Mouse (Mus musculus): ENCODE measurements around the gene Nfam1. TPM values are rescaled to one million over a fixed set of nuclear protein-coding genes. Genes with fewer than 3 reads are reported as not detected.

The Nfam1 gene
- total RNA-seq, 1 experiment from 2014 or later, result 19.2 TPM

DNA sequence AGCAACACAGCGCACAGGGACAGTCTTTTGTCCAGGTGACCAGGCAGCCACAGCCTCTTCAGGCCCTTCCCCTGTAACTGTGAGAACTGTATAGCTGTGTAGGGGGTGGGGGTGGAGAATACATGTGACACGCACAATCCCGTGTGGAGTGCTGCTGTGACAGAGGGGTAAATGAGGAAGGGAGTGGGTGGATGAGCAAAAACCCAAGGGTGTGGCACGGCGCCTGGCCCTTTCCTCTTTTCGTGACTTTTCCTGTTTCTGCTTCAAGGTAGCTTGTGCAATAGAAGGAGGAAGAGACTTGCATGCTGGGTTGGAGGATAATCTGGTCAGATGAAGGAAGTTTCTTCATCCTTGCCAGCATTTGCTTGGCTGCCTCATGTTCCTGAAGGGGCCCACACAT is 23.6 kb downstream of the Nfam1 start:
- peak; percentile 57 to 85; a peak in 2 of 4 replicates for ATAC-seq (replicated peaks in 1 of 2; ENCODE audit: insufficient read depth in 1 of 2, low FRiP score in 2 of 2, low TSS enrichment in 1 of 2, low read depth in 1 of 2, poor library complexity in 2 of 2, severe bottlenecking in 2 of 2)

DNA sequence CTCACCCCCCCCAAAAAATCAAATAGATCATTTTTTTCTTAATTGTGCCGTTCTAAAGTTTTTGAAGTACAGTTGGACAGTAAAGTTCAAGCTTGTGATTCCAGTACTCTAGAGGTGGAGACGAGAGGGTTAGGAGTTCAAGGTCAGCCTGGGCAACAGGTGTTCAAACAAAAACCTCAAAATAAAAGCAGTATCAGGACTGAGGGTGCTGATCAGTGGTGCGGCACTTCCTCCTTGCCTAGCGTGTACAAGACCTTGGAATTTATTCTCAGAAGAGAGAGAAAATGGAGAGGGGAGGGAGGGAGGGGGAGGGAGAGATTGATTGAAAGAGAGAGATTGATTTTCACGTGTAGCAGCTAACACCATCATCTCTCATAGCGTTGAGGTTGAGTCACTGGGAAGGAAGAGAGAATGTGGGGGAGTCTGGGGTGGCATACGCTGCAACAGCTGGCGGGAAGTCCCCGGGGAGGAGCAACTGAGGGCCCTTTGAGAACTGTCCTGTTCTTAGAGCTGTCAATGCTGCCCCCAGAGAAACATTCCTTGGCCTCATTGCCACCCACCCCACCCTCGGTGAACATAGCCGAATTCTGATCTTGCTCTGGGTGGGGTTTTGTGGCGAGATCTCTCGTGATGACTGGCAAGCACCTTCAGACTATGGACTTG is 24.2 kb downstream of the Nfam1 start:
- no peak for ATAC-seq (replicated peaks in 1 of 2; ENCODE audit: insufficient read depth in 1 of 2, low FRiP score in 2 of 2, low TSS enrichment in 1 of 2, low read depth in 1 of 2, poor library complexity in 2 of 2, severe bottlenecking in 2 of 2)

DNA sequence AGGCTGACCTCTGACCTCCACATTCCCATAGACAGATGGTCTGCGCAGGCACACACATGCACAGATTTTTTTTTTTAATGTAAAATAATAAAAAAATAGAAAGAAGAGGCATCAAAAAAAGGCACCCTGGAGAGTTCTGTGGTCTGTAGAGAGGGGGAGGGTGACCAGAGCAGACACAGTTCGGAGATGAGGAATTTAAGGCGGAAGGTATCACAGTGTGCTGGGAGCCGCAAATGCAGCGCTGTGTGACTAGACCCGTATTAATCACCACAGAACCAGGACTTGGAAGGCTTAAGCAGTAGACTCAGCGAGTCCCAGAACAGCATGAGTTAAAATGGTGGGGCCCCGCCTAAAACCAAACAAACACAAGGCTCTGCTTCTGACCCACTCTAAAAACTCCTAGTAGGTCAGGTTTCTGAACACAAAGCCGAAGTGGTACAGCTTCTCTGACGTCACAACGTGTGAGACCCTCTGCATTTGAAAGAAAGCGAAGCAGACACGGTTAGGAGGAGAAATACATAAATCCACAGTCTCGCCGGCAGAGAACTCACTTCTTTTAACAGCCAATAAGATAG is 25.7 kb downstream of the Nfam1 start:
- ATAC-seq (replicated peaks in 1 of 2; ENCODE audit: insufficient read depth in 1 of 2, low FRiP score in 2 of 2, low TSS enrichment in 1 of 2, low read depth in 1 of 2, poor library complexity in 2 of 2, severe bottlenecking in 2 of 2), result no peak

DNA sequence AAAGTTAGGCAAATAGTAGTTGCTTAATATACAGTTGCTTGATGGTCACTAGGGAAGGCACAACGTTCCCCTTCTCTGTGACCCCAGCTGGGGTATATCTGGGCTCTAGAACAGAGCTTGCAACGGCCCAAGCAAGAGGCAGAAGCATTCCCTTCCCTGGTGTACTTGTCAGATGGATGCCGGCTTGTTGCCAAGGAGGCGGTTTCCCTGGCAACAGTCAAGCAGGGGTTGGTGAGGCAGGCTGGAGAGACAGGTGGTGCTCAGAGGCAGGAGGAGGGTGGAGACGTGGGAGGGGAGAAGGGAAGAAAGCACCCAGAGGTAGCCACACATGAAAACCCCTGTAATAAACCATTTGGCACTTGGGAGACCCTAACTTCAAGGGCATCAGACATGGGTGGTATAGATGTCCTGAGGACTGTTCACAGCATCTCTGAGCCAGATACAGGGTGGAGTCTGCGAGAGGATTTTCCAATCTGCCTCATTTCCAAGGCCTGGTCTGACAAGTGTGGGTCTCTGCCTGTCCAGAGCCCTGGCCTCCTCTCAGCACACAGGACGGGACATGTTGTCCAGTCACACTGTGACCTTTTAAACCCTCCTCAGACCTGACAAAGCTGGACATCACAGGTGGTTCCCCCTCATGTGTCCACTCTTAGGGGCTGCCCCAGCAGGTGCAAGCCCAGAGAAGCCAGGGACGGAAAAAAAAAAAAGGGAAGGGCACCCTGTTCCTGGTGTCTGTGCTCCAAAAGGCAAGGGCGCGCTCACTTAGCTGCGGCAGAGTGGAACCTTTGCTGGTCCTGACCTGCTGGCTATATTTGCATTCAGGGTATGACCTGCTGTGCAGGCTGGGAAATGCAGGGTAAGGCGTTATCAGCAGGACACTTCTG is 30.2 kb downstream of the Nfam1 start:
- ATAC-seq (replicated peaks in 1 of 2; ENCODE audit: insufficient read depth in 1 of 2, low FRiP score in 2 of 2, low TSS enrichment in 1 of 2, low read depth in 1 of 2, poor library complexity in 2 of 2, severe bottlenecking in 2 of 2), result peak in 1 of 2 experiments; percentile 29; a peak in 1 of 4 replicates

DNA sequence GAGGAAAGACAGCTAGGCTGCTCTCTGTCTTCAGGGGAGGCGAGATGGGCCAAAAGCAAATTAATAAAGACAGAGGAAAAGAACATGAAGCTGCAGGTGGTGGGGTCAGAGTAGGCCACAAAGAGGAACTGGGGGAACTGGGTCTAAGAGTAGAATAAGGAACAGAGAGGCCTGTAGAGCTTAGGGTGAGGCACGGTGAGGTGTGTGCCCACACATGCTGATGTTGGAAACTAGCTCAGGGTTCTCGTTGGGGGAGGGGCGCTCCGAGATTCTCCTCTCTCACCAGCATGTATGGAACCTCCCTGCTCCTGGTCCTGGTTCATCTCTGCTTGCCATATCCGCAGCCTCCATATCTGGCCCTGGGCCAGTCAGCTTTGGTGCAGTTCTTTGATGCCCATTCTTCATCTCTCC is 34.3 kb downstream of the Nfam1 start:
- ATAC-seq (replicated peaks in 1 of 2; ENCODE audit: insufficient read depth in 1 of 2, low FRiP score in 2 of 2, low TSS enrichment in 1 of 2, low read depth in 1 of 2, poor library complexity in 2 of 2, severe bottlenecking in 2 of 2), result peak; percentile 52 to 58; a peak in 3 of 4 replicates

DNA sequence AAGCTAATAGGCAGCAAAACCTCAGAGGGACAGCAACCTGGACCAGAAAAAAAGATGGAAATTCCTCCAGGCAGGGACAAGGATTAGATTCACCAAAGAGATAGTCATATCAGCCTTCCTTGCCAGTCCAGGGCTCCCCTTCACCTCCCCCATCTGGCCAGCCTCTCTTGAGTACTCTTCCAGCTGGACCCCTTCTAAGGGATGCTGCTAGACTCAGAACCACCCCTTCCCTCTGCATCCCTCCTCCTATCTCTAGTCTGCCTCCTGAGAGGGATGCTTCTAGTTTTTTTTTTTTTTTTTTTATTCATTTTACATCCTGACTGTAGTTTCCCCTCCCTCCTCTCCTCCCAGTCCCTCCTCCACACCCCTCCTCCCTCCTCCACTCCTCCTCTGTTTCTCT is 36.7 kb downstream of the Nfam1 start:
- ATAC-seq (replicated peaks in 1 of 2; ENCODE audit: insufficient read depth in 1 of 2, low FRiP score in 2 of 2, low TSS enrichment in 1 of 2, low read depth in 1 of 2, poor library complexity in 2 of 2, severe bottlenecking in 2 of 2), result no peak

DNA sequence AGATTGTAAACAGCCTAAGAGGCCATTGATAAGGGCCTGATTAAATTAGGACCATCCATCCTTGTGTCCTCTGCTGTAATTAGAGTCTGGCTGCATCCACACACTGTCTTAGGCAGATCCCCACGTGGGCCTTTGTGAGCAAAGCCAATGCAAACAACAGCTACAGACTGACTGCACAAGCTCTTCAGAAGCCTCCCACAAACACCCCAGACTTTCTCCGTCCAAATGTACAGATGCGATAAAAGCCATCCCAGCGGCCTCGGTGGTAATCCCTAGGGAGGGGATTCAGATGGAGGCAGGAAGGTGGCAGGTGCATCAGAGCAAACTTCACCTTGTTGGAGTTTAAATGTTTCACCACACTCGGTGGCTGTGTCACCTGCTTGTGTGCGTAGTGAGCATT is 37.9 kb downstream of the Nfam1 start:
- ATAC-seq (replicated peaks in 1 of 2; ENCODE audit: insufficient read depth in 1 of 2, low FRiP score in 2 of 2, low TSS enrichment in 1 of 2, low read depth in 1 of 2, poor library complexity in 2 of 2, severe bottlenecking in 2 of 2), result no peak

DNA sequence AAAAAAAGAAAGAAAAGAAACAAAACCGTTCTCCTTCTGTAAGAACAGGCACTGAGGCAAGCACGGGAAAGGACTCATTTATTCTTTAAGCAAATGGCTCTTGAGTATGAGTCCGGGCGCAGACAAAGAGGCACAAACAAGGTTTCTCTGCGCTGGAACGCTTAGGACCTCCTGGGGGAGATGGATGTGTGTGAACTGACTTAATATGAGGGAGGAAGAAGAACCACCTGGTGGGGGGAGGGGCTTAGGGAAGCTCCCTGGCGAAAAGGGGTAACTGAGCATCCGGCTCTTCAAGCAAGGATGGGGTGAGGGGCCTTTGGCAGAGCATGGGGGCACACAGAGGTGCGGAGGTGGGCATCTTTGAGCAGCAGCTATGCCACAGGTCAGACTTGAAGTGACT is 40.2 kb downstream of the Nfam1 start:
- no peak for ATAC-seq (replicated peaks in 1 of 2; ENCODE audit: insufficient read depth in 1 of 2, low FRiP score in 2 of 2, low TSS enrichment in 1 of 2, low read depth in 1 of 2, poor library complexity in 2 of 2, severe bottlenecking in 2 of 2)

DNA sequence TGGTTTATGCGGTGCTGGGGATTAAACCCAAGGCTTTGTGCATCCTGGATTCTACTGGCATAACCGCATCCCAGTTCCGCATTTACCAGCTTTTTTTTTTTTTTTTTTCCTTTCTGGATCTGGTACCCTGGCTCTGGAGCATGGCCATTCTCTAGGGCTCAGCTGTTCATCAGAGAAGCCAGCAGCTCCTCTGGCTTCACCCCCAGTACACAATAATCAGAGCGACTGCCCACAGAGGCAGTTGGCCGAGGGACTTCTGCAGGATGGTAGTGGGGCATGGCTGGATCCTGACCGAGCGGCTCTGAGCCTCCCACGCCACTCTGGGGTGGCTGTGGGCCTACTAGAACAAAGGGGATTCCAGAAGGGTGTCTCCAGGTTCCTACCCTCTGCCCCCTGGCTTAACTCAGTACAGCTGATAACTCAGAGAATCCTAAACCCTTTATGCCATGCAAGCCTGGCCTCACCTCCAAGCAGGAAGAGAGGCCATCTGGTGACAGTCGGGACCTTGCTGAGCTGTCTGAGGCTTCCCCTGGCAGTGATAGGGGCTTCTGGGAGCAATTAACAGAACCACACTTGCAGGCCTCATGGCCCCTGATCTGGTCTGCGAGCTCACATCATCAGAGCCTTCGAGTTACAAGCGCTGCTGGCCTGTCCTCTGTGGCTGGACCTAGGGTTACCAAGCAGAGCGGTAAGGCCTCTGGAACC is 40.9 kb downstream of the Nfam1 start:
- no peak for ATAC-seq (replicated peaks in 1 of 2; ENCODE audit: insufficient read depth in 1 of 2, low FRiP score in 2 of 2, low TSS enrichment in 1 of 2, low read depth in 1 of 2, poor library complexity in 2 of 2, severe bottlenecking in 2 of 2)

DNA sequence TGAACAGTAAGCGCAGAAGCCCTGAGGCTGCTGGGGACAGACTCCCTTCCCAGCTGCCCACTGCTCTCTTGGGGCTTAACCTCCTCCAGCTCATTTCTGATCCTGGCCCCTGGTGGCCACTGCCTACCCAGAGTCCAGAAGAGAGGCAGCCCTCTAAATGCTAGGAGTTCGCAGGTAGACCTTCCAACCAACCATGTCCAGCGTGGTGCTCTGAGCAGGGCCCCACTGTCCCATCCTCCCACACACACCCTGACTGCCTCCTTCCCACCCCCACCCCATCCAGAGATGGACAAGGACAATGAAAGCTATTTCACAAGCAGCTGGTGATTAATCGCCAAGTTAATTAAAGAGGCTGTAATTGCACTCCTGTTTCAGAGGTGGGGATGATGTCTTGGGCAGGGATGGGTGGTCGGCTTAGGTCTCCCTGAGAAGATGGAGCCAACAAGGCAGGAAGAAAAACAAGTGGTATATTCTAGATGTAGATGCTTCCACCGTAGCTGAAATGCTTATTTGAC is 43.9 kb downstream of the Nfam1 start:
- ATAC-seq (replicated peaks in 1 of 2; ENCODE audit: insufficient read depth in 1 of 2, low FRiP score in 2 of 2, low TSS enrichment in 1 of 2, low read depth in 1 of 2, poor library complexity in 2 of 2, severe bottlenecking in 2 of 2), result no peak

DNA sequence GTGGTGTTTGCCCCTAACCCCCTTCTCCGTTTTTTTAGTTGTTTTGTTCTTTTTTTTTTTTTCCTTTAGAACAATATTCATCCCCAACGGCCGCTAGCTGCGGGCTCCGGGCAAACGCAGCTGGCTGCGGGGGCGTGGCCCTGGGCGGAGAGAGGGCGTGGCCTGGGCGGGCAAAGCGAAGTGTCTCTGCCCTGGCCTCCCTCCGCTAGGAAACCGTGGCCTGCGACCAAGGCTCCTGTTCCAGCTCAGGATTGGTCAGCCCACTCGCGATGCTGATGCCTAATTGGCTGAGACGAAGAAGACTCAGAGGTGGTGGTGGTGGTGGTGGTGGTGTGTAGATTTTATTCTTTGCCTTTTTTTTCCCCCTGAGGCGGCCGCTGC is 45.4 kb downstream of the Nfam1 start, which contains the start of gene Tcf20:
Gene Tcf20 (minus strand): TSS at position 141 of the 381 bp plus-strand sequence.
- peak; percentile 94 for ATAC-seq (replicated peaks in 1 of 2; ENCODE audit: insufficient read depth in 1 of 2, low FRiP score in 2 of 2, low TSS enrichment in 1 of 2, low read depth in 1 of 2, poor library complexity in 2 of 2, severe bottlenecking in 2 of 2)

DNA sequence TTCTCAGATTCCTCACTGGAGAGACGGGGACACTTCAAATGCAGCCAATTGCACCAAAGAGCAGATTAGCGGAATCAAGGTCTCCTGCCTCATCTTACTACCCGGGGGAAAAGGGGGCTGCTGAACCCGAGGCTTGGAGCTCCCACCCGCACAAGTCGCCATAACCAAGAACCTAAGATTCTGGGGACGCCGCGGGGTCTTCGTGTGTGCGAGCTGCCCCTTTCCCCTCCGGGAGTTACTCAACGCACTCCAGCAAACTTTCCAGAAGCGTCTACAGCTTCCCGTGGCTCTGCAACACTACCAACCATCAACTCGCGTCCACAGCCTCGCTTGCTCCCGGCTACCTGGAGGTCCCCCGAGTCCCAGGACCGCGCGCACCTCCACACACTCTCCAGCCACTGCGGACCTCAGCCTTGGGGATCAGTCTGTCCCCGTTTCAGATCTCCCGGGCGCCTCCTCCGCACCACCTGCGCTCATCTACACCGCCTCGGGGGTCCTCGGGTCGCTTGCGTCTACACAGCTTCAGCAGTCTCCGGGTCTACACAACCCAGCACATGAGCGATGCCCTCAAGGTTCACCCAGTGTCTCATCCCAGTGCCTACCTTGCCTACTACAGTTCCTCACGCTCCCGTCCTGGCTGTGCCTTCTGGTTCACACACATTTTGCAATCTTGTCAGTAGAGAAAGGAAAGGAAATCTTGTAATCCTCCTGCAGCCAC is 45.9 kb downstream of the Nfam1 start:
- ATAC-seq (replicated peaks in 1 of 2; ENCODE audit: insufficient read depth in 1 of 2, low FRiP score in 2 of 2, low TSS enrichment in 1 of 2, low read depth in 1 of 2, poor library complexity in 2 of 2, severe bottlenecking in 2 of 2), result peak; percentile 15 to 39; a peak in 2 of 4 replicates

DNA sequence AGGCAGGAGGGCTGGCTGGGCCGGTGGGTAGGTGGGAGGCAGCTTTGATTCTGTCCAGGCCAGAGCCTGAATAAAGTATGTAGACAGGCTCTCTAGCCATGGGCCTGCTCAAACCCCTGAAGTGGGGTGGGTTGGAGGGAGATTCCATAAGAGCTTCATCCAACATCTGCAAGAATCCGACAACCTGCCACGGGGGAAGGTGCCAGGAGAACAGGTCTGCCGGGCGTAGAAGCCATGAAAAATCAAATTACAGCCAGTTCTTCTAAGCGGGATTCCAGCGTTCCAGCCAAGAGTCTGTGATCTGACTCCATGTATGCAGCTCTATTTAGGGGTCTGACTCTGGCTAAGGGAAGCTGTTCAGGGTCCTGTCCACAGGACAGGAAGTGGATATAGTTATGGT is 48.5 kb downstream of the Nfam1 start:
- no peak for ATAC-seq (replicated peaks in 1 of 2; ENCODE audit: insufficient read depth in 1 of 2, low FRiP score in 2 of 2, low TSS enrichment in 1 of 2, low read depth in 1 of 2, poor library complexity in 2 of 2, severe bottlenecking in 2 of 2)

DNA sequence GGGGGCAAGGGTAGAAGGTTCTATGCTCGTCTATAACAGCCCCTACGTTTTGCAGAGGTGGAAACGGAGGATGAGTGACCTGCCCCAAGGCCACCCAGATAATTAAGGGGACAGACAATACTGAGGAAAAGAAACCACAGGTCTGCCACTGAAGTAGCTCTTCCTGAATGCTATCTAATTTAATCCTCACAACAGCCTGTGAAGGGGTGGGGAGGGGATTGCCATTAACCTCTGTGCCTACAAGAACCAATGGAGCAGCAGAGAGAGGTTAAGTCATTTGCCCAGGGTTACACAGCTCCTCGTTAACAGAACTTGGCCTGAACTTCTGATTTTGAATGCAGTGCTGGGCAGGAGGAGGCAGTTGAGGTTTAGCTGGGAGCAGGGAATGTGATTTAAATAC is 49.0 kb downstream of the Nfam1 start:
- no peak for ATAC-seq (replicated peaks in 1 of 2; ENCODE audit: insufficient read depth in 1 of 2, low FRiP score in 2 of 2, low TSS enrichment in 1 of 2, low read depth in 1 of 2, poor library complexity in 2 of 2, severe bottlenecking in 2 of 2)

DNA sequence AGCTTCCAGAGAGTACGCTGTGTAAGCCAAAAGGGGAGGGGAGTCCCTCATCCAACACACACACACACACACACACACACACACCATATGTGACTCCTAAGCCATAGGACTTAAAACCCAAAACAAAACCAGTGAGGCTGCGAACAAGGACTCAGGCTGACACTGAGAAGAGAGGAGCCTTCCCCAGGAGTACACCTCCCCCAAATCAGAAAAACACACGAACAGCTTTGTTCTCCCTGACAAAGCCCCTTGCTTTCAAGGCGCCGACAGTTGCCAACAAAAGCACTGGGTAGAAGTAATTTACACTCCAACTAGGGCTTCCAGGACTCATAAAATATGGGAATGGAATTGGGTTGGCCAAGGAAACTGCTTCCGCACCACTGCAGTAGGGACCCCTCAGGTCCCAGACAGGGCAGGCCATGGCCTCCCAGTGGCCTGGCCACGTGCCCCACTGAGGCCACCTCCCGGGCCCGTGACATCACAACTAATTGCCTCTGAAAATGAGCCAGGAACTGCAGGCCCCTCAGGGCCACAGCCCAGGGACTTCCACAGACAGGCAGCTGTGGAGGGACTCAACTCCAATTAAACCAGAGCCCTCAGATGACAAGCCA is 49.6 kb downstream of the Nfam1 start:
- no peak for ATAC-seq (replicated peaks in 1 of 2; ENCODE audit: insufficient read depth in 1 of 2, low FRiP score in 2 of 2, low TSS enrichment in 1 of 2, low read depth in 1 of 2, poor library complexity in 2 of 2, severe bottlenecking in 2 of 2)

DNA sequence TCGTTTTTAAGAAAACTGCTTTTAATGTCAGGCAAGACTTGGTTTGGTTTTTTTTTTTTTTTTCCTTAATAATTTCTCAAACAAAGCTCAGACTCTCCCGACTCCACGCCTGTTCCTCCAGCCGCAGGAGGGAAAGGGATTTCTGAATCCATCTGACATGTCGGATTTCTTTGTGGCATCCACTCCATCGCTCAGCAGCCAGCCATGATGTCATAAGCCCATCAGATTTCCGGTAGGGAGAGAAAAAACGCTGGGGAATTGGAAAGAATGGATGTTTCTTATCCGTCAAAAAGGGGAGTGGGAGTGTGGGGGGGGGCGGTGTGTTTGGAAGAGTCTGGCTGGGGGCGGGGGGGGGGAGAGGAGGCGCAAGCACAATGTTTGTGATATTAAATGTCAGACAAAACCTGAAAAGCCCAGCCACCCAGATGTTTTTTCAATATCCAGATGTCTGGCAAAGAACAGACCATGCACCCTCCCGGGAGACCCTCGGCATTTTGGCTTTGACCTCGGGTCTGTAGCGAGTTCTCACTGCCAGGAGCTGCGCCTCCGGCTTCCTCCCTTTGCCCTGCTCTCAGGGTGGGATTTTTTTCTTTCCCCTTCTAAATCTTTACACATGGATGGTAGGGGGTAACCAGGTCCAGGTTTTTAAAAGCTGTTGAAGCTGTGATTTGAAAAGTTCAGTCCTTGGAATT is 50.2 kb downstream of the Nfam1 start:
- ATAC-seq (replicated peaks in 1 of 2; ENCODE audit: insufficient read depth in 1 of 2, low FRiP score in 2 of 2, low TSS enrichment in 1 of 2, low read depth in 1 of 2, poor library complexity in 2 of 2, severe bottlenecking in 2 of 2), result no peak
